Mouse (Mus musculus) ES-Bruce4 (cell line): ENCODE data around the gene Frmd4a. TPM values are rescaled to one million over a fixed set of nuclear protein-coding genes. Genes with fewer than 3 reads are reported as not detected.

Source experiments
- H3K27ac ChIP-seq: 2 replicates; pipeline ENCODE4 v1.5.1; 2012; ENCODE audit warnings: low read length, inconsistent platforms; ENCODE audit not compliant: insufficient read depth
- H3K27me3 ChIP-seq: 2 replicates; pipeline ENCODE4 v1.6.1; 2012; ENCODE audit warnings: mild to moderate bottlenecking, low read length, inconsistent platforms; ENCODE audit not compliant: control insufficient read depth, poor library complexity, insufficient read depth, severe bottlenecking
- H3K36me3 ChIP-seq: 2 replicates; pipeline ENCODE4 v1.6.1; 2012; ENCODE audit warnings: inconsistent platforms, mild to moderate bottlenecking, low read length, moderate library complexity; ENCODE audit not compliant: control insufficient read depth, poor library complexity, insufficient read depth, severe bottlenecking
- H3K4me1 ChIP-seq: one replicate; pipeline ENCODE4 v1.8.1; 2011; ENCODE audit warnings: low read length; ENCODE audit not compliant: control insufficient read depth, insufficient read depth
- H3K4me3 ChIP-seq: 2 replicates; pipeline ENCODE4 v1.5.1; 2011; ENCODE audit warnings: low read depth, mild to moderate bottlenecking, low read length
- H3K9ac ChIP-seq: 2 replicates; pipeline ENCODE4 v1.6.1; 2012; ENCODE audit warnings: low read depth, mild to moderate bottlenecking, inconsistent platforms; ENCODE audit not compliant: poor library complexity, severe bottlenecking
- H3K9me3 ChIP-seq: replicated peaks from 2 replicates; pipeline ENCODE4 v1.6.1; 2012; ENCODE audit warnings: mild to moderate bottlenecking, low read length, inconsistent platforms; ENCODE audit not compliant: control insufficient read depth, poor library complexity, insufficient read depth, severe bottlenecking
- CTCF ChIP-seq: IDR thresholded peaks from one replicate; pipeline ENCODE4 v1.8.1; 2011; ENCODE audit warnings: low read depth, low read length
- EP300 ChIP-seq: IDR thresholded peaks from 2 replicates; pipeline ENCODE4 v1.6.1; 2011; ENCODE audit warnings: low read depth, low read length; ENCODE audit not compliant: insufficient read depth
- POLR2A ChIP-seq: IDR thresholded peaks from one replicate; pipeline ENCODE4 v1.8.1; 2011; ENCODE audit warnings: low read length; ENCODE audit not compliant: insufficient read depth
- polyA plus RNA-seq: library from polyadenylated mRNA; stranded (reverse); fragments of >200 nt; gene quantifications from 2 replicates; pipeline ENCODE4 v1.2.4, GENCODE M21; 2011; ENCODE audit warnings: low read depth; ENCODE audit not compliant: missing spikeins, insufficient read depth, insufficient read length

The Frmd4a gene
- polyA plus RNA-seq, 1 experiment: 5.6 TPM

GRCm38 (mm10) chr2:4580666-4581065 lies 563.1 kb downstream of the Frmd4a start:
- no peaks in the 10 kb centered on the region for H3K9me3 ChIP-seq
- no peak overlapping the region for H3K4me3 ChIP-seq
- H3K9ac ChIP-seq: no peak overlapping the region
- no peaks in the 10 kb centered on the region for H3K36me3 ChIP-seq
- H3K27me3 ChIP-seq: no peaks in the 10 kb centered on the region
- TF ChIP-seq EP300: no peak
- TF ChIP-seq CTCF: no peak
- no peak for TF ChIP-seq POLR2A
- no peaks in the 10 kb centered on the region for H3K4me1 ChIP-seq
- no peak overlapping the region for H3K27ac ChIP-seq

- no peak overlapping the region for H3K4me3 ChIP-seq
- no peaks in the 10 kb centered on the region for H3K36me3 ChIP-seq
- TF ChIP-seq CTCF (no peak), EP300 (no peak), POLR2A (no peak)
- H3K27me3 ChIP-seq: no peaks in the 10 kb centered on the region
- no peak overlapping the region for H3K27ac ChIP-seq
- no peaks in the 10 kb centered on the region for H3K9me3 ChIP-seq
- no peak overlapping the region for H3K9ac ChIP-seq
- peaks cover 3% of the 10 kb centered on the region for H3K4me1 ChIP-seq
These were observed 565.4 kb downstream of the Frmd4a start for GRCm38 (mm10) chr2:4582930-4583329.

- no peaks in the 10 kb centered on the region for H3K36me3 ChIP-seq
- H3K27ac ChIP-seq: no peak overlapping the region
- H3K4me3 ChIP-seq: no peak overlapping the region
- H3K9me3 ChIP-seq: no peaks in the 10 kb centered on the region
- peaks cover 3% of the 10 kb centered on the region for H3K4me1 ChIP-seq
- TF ChIP-seq EP300 (no peak), POLR2A (no peak), CTCF (no peak)
- H3K9ac ChIP-seq: no peak overlapping the region
- no peaks in the 10 kb centered on the region for H3K27me3 ChIP-seq
These were observed 566.7 kb downstream of the Frmd4a start for GRCm38 (mm10) chr2:4584252-4584651.

GRCm38 (mm10) chr2:4586245-4586644 lies 568.7 kb downstream of the Frmd4a start:
- no peaks in the 10 kb centered on the region for H3K36me3 ChIP-seq
- peaks cover 3% of the 10 kb centered on the region for H3K4me1 ChIP-seq
- H3K27ac ChIP-seq: no peak overlapping the region
- no peak overlapping the region for H3K4me3 ChIP-seq
- no peak for TF ChIP-seq POLR2A
- no peak for TF ChIP-seq CTCF
- TF ChIP-seq EP300: no peak
- no peaks in the 10 kb centered on the region for H3K27me3 ChIP-seq
- no peak overlapping the region for H3K9ac ChIP-seq
- no peaks in the 10 kb centered on the region for H3K9me3 ChIP-seq

GRCm38 (mm10) chr2:4587685-4588409 lies 570.3 kb downstream of the Frmd4a start:
- TF ChIP-seq POLR2A (no peak), CTCF (no peak)
- no peak overlapping the region for H3K4me3 ChIP-seq
- H3K9ac ChIP-seq: no peak overlapping the region
- no peak overlapping the region for H3K27ac ChIP-seq
- H3K27me3 ChIP-seq: no peaks in the 10 kb centered on the region
- H3K9me3 ChIP-seq: no peaks in the 10 kb centered on the region
- peaks cover 3% of the 10 kb centered on the region for H3K4me1 ChIP-seq
- H3K36me3 ChIP-seq: no peaks in the 10 kb centered on the region

- H3K4me3 ChIP-seq: no peak overlapping the region
- peaks cover 2% of the 10 kb centered on the region for H3K4me1 ChIP-seq
- H3K9me3 ChIP-seq: no peaks in the 10 kb centered on the region
- no peak overlapping the region for H3K9ac ChIP-seq
- no peaks in the 10 kb centered on the region for H3K36me3 ChIP-seq
- no peak overlapping the region for H3K27ac ChIP-seq
- TF ChIP-seq EP300: no peak
- no peak for TF ChIP-seq POLR2A
- no peak for TF ChIP-seq CTCF
- H3K27me3 ChIP-seq: no peaks in the 10 kb centered on the region
These were observed 574.1 kb downstream of the Frmd4a start for GRCm38 (mm10) chr2:4591647-4592046.
